Mouse (Mus musculus) embryonic facial prominence, embryonic 11.5 days (tissue): ENCODE results near the gene Usp49. TPM values are rescaled to one million over a fixed set of nuclear protein-coding genes. Genes with fewer than 3 reads are reported as not detected.

Experiments used
- ATAC-seq: fragments of 200-750 bp; cut with Nextera tagmentation; replicated peaks from 2 replicates; pipeline ENCODE4 v1.8.0; 2017; ENCODE audit warnings: low read depth; ENCODE audit not compliant: insufficient number of reproducible peaks, low FRiP score, low TSS enrichment
- DNase-seq: peaks from one replicate; pipeline ENCODE4 v3.0.0-alpha.2; 2015; ENCODE audit warnings: low spot score
- H3K27ac ChIP-seq: fragments of 300-500 bp; sonication (generic); replicated peaks from 2 replicates; pipeline ENCODE4 v1.5.1; 2014; ENCODE audit warnings: mild to moderate bottlenecking, low read depth, low read length, control low read depth
- H3K27me3 ChIP-seq: fragments of 300-500 bp; sonication (generic); 2 replicates; pipeline ENCODE4 v1.6.1; 2014; ENCODE audit warnings: mild to moderate bottlenecking, low read length, moderate library complexity, mixed read lengths; ENCODE audit not compliant: control insufficient read depth, insufficient read depth
- H3K36me3 ChIP-seq: fragments of 300-500 bp; sonication (generic); replicated peaks from 2 replicates; pipeline ENCODE4 v1.6.1; 2014; ENCODE audit warnings: low read depth, mild to moderate bottlenecking, low read length, moderate library complexity, mixed read lengths; ENCODE audit not compliant: control insufficient read depth, insufficient read depth
- H3K4me1 ChIP-seq: fragments of 300-500 bp; sonication (generic); 2 replicates; pipeline ENCODE4 v1.6.1; 2014; ENCODE audit warnings: low read length, mixed read lengths; ENCODE audit not compliant: control insufficient read depth, insufficient read depth
- H3K4me2 ChIP-seq: fragments of 300-500 bp; sonication (generic); 2 replicates; pipeline ENCODE4 v1.6.1; 2014; ENCODE audit warnings: low read depth, mild to moderate bottlenecking, control low read depth, low read length, moderate library complexity
- H3K4me3 ChIP-seq: fragments of 300-500 bp; sonication (generic); 2 replicates; pipeline ENCODE4 v1.5.1; 2014; ENCODE audit warnings: low read depth, low read length, control low read depth
- H3K9ac ChIP-seq: fragments of 300-500 bp; sonication (generic); replicated peaks from 2 replicates; pipeline ENCODE4 v1.6.1; 2014; ENCODE audit warnings: mild to moderate bottlenecking, control low read depth, low read length
- H3K9me3 ChIP-seq: fragments of 300-500 bp; sonication (generic); replicated peaks from 2 replicates; pipeline ENCODE4 v1.6.1; 2016; ENCODE audit warnings: mild to moderate bottlenecking, low read length, inconsistent platforms, mixed read lengths; ENCODE audit not compliant: control insufficient read depth
- WGBS: fragments of 180-500 bp; shearing (Covaris S2); extraction: QIAGEN DNeasy Blood & Tissue Kit; methylation state at CpG from one replicate; pipeline ENCODE4 v1.1.7; 2014; 5-methylcytosine and 5-hydroxymethylcytosine counted together
- polyA plus RNA-seq: library from polyadenylated mRNA; unstranded; fragments of >200 nt; fragmentation: Nextera tagmentation; extraction: Ambion mirVana; gene quantifications from 2 replicates; pipeline ENCODE4 v1.2.1, GENCODE M21; 2014

The Usp49 gene
- polyA plus RNA-seq, 1 experiment from 2014 or later, result 4.3 TPM

DNA sequence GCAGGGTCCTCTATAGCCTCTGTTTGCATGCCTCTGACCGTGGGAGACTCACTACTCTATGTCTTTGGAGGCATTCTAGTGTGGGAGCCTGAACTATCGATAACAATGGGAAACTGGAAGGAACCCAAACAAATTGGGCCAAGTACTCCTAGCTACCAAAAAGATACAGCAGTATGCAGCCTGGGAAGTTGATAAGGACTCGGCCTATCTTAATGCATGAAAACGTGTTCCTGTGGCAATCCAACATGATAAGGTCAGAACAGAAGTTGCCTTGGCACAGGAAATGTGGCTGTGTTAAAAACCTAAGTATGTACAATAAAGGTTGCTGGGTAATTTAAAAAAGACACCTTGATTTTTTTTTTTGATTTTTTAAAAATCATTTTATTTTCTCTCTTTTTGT is 90.7 kb downstream of the Usp49 start:
- no peak overlapping the region for H3K9ac ChIP-seq
- no peaks in the 10 kb centered on the region for H3K36me3 ChIP-seq
- DNase-seq, result no peak
- H3K4me1 ChIP-seq, result no peaks in the 10 kb centered on the region
- H3K4me2 ChIP-seq, result no peak overlapping the region
- no peaks in the 10 kb centered on the region for H3K27me3 ChIP-seq
- H3K27ac ChIP-seq, result no peak overlapping the region
- H3K9me3 ChIP-seq, result no peaks in the 10 kb centered on the region
- no peak for ATAC-seq
- H3K4me3 ChIP-seq, result no peak overlapping the region
- WGBS, result 91% methylated on average over 4 of the region's 4 CpGs

DNA sequence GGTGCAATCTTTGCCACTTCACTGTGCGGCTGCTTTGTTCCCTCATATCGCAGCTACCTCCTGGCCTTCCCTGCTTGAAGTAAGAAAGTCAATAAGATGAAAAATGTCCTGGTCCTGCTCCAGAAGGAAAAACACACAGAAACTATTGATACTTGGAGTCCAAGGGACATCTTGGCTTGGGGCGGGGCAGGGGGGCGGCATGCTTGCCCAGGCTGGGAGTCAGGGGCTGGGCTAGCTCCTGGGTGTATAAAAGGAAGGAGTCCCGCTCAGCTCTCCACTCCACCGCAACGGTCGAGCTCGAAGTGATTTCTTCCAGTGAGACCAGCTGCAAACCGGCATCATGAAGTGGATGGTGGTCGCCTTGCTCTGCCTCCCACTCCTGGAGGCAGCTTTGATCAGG is 96.1 kb downstream of the Usp49 start, which contains the start of gene Pgc:
Gene Pgc, plus strand, starts transcription at position 277 of the 400 bp plus-strand sequence.
- WGBS, result 75% methylated on average over 11 of the region's 11 CpGs
- no peak within 1 kb of the TSS for H3K4me3 ChIP-seq

DNA sequence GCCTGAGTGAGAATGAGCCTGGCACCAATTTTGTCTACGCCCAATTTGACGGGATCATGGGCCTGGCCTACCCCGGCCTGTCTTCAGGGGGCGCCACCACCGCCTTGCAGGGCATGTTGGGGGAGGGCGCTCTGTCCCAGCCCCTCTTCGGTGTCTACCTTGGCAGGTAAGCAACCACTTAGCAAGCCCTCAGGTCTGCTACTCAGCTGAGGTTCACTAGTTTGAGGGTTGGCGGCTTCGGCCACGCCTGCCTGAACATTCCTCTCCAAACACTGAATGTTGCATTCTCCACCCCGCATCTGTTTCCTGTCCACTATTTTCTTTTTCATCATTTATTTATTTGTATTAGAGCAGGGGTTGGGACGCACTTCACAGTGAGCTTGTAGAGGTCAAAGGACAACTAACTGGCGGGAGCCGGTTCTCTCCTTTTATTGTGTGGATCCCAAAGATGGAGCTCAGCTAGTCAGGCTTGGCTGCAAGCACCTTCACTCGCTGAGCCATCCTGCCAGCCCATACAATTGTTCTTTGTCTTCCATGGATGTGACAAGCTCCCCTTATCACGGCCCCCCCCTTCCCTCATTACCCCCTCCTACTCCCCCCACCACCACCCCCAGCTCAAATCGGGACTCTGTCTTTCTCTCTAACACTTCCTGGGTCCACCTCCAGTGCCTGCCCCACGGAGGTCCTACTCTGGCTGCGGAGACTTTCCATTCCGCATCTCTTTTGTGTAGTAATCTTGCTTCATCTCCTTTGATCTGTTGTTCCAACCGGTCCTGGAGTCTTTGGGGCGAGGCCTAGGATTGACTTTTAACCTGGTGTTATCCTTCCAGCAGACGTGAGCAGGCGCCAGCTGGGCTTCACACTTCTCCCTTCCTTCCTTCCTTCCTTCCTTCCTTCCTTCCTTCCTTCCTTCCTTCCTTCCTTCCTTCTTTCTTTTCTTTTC is 100.4 kb downstream of the Usp49 start:
- Histone ChIP-seq H3K4me2 (no peak overlapping the region), H3K27me3 (no peaks in the 10 kb centered on the region), H3K36me3 (no peaks in the 10 kb centered on the region), H3K4me3 (no peak overlapping the region), H3K27ac (no peak overlapping the region), H3K9ac (no peak overlapping the region), H3K9me3 (no peaks in the 10 kb centered on the region), H3K4me1 (no peaks in the 10 kb centered on the region)
- DNase-seq (no peak), ATAC-seq (no peak)
- 48% methylated on average over 24 of the region's 24 CpGs for WGBS

More for the DNA sequence above, 96.1 kb downstream of the Usp49 start, which contains the start of gene Pgc:
- Histone ChIP-seq H3K36me3 (no peaks in the 10 kb centered on the region), H3K9me3 (no peaks in the 10 kb centered on the region), H3K27me3 (no peaks in the 10 kb centered on the region), H3K4me2 (no peak within 1 kb of the TSS), H3K9ac (no peak within 1 kb of the TSS), H3K4me1 (no peaks in the 10 kb centered on the region), H3K27ac (no peak within 1 kb of the TSS)
- DNase-seq, result no peak
- ATAC-seq, result no peak

DNA sequence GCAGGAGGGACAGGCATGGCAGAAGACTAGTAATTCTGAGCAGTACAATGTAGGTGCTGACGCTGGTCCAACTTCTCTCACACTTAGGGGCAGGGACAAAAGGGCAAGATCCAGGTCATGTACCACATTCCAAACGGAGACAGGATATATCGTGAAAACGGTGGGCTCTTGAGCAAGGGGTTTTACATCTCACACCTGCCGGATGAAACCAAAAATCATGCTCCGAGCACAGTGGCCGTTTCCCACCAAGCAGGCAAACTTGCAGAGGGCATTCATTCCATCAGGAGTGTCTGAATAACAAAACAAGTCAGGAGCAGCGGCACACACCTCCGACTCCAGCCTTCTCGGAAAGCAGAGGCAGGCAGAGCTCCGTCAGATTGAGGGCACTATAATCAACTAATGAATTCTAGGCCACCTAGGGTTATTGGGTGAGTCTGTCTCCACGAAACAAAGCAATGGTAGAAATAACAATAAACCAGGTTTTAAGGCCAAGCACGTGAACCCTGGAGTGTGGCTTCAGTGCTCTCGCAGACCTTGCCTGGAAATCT is 105.1 kb downstream of the Usp49 start:
- no peak for DNase-seq
- Histone ChIP-seq H3K36me3 (no peaks in the 10 kb centered on the region), H3K9ac (no peak overlapping the region), H3K4me3 (no peak overlapping the region), H3K9me3 (no peaks in the 10 kb centered on the region), H3K4me1 (peaks cover 7% of the 10 kb centered on the region), H3K27me3 (peaks cover 16% of the 10 kb centered on the region), H3K4me2 (no peak overlapping the region), H3K27ac (no peak overlapping the region)
- WGBS, result 69% methylated on average over 14 of the region's 14 CpGs
- ATAC-seq, result no peak

Other genes with a start within 250 kb of the Usp49 start
- 0.41 and 1.6 TPM in 2 replicates for gene Guca1b, start 245.3 kb upstream of the Usp49 start, polyA plus RNA-seq
- 0.83 and 0.84 TPM in 2 replicates for gene Guca1a, start 230.1 kb upstream of the Usp49 start, polyA plus RNA-seq
- 0.43 and 0.93 TPM in 2 replicates for gene AI661453, start 194.1 kb upstream of the Usp49 start, polyA plus RNA-seq
- 0.25 and 0.66 TPM in 2 replicates for gene 1700001C19Rik, start 193.3 kb upstream of the Usp49 start, polyA plus RNA-seq
- gene Taf8, start 128.4 kb upstream of the Usp49 start, polyA plus RNA-seq, result 27.6 and 29.4 TPM in 2 replicates
- gene Ccnd3, start 125.6 kb upstream of the Usp49 start, polyA plus RNA-seq, result 291 and 294 TPM in 2 replicates
- 30.4 and 31.4 TPM in 2 replicates for gene Bysl, start 19.2 kb upstream of the Usp49 start, polyA plus RNA-seq
- gene Med20, start 19.1 kb upstream of the Usp49 start, polyA plus RNA-seq, result 47.1 and 48.0 TPM in 2 replicates
- gene Gm20517, start 19.1 kb upstream of the Usp49 start, polyA plus RNA-seq, result 0.98 and 1.9 TPM in 2 replicates
- gene Tomm6, start 57.7 kb downstream of the Usp49 start, polyA plus RNA-seq, result 394 and 398 TPM in 2 replicates
- gene Frs3, start 58.3 kb downstream of the Usp49 start, polyA plus RNA-seq, result 3.5 and 3.6 TPM in 2 replicates
- 1.7 and 2.4 TPM in 2 replicates for gene Gm21981, start 63.8 kb downstream of the Usp49 start, polyA plus RNA-seq
- gene Prickle4, start 64.0 kb downstream of the Usp49 start, polyA plus RNA-seq, result 0.27 and 0.89 TPM in 2 replicates
- gene Pgc, start 96.2 kb downstream of the Usp49 start, polyA plus RNA-seq, result 0.15 TPM in 1 of 2 replicates, not detected in the other
- gene Tfeb, start 106.3 kb downstream of the Usp49 start, polyA plus RNA-seq, result 2.1 and 2.8 TPM in 2 replicates
- gene Mdfi, start 204.0 kb downstream of the Usp49 start, polyA plus RNA-seq, result 75.2 and 95.7 TPM in 2 replicates